24 mouse cellular contexts compared by ENCODE assay signal in the genomic region with DNA sequence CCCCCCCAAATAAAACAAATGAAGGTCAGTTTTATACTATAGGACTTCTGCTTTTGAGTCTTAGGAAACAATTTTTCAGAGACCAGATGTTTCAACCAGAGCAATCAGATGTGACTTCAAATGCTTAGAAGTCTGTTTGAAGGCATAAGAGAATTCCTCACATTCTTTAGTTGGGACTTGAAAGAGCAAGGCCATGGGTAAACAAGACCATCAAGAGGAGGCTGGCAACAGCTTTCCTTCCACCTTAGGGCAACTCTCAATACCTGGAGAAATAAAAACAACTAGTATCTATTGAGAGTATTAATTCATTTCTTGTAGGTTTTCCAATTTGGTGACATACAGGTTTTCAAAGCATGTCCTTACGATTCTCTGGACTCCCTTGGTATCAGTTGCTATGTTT.
"Had no signal": no experiment of that assay in that cellular context is flagged by ENCODE, and none has a peak within 500 bp of the region (broad histone marks: within the 10 kb centered on the region; RNA-seq: fewer than 3 reads in every experiment).

No protein-coding gene starts in this region.

- ATAC-seq: hindbrain, postnatal 0 days; intestine, embryonic 16.5 days had no signal

- H3K4me3 ChIP-seq: heart, adult 2 months; heart, embryonic 13.5 days; heart, embryonic 15.5 days; hindbrain, embryonic 13.5 days; hindbrain, embryonic 15.5 days; layer of hippocampus, adult 2 months; left cerebral cortex, adult 2 months; limb, embryonic 13.5 days; limb, embryonic 15.5 days had no signal

- H3K9ac ChIP-seq: heart, embryonic 13.5 days; heart, embryonic 15.5 days; hindbrain, embryonic 13.5 days; hindbrain, embryonic 15.5 days; limb, embryonic 13.5 days; limb, embryonic 15.5 days had no signal

- H3K27me3 ChIP-seq: heart, embryonic 13.5 days; heart, embryonic 15.5 days; hindbrain, embryonic 13.5 days; hindbrain, embryonic 15.5 days; limb, embryonic 13.5 days; limb, embryonic 15.5 days had no signal

- H3K36me3 ChIP-seq: heart, embryonic 13.5 days; heart, embryonic 15.5 days; hindbrain, embryonic 13.5 days; hindbrain, embryonic 15.5 days; limb, embryonic 13.5 days; limb, embryonic 15.5 days had no signal

- H3K4me1 ChIP-seq: heart, embryonic 13.5 days; heart, embryonic 15.5 days; hindbrain, embryonic 13.5 days; hindbrain, embryonic 15.5 days; limb, embryonic 13.5 days; limb, embryonic 15.5 days had no signal

- DNase-seq: gastrocnemius, postnatal 14 days; gastrocnemius, postnatal 36 days; heart, adult 11 months; heart, adult 2 months; heart, postnatal 14 days; heart, postnatal 36 days; kidney, adult 11 months; kidney, adult 2 months; kidney, adult 9 months; kidney, postnatal 10 days; kidney, postnatal 25 days; kidney, postnatal 4 days; left cerebral cortex, postnatal 4 days had no signal

- H3K4me2 ChIP-seq: heart, embryonic 11.5 days; heart, embryonic 13.5 days; heart, embryonic 15.5 days; hindbrain, embryonic 13.5 days; hindbrain, embryonic 15.5 days; limb, embryonic 13.5 days; limb, embryonic 15.5 days had no signal

- H3K27ac ChIP-seq: heart, adult 2 months; heart, embryonic 13.5 days; heart, embryonic 15.5 days; hindbrain, embryonic 13.5 days; hindbrain, embryonic 15.5 days; hindbrain, postnatal 0 days; layer of hippocampus, adult 2 months; left cerebral cortex, adult 2 months; limb, embryonic 13.5 days; limb, embryonic 15.5 days had no signal

- H3K9me3 ChIP-seq: heart, embryonic 15.5 days; hindbrain, embryonic 15.5 days; limb, embryonic 13.5 days; limb, embryonic 15.5 days had no signal
